9 mouse cellular contexts compared by ENCODE assay signal in genomic region chr3:27899012-27899726, GRCm38 (mm10). TPM values are rescaled to one million over a fixed set of nuclear protein-coding genes. Genes with fewer than 3 reads are reported as not detected.
A peak's percentile ranks its signal among the peaks of the same experiment; 100 is the strongest.
DNase-seq lines count a peak whose midpoint lies in the region; ATAC-seq lines count a peak whose summit lies in the region.
"Had no signal": no experiment of that assay in that cellular context is flagged by ENCODE, and none has a peak within 500 bp of the region (broad histone marks: within the 10 kb centered on the region; RNA-seq: fewer than 3 reads in every experiment).

No protein-coding gene starts in this region.

- H3K27ac ChIP-seq in heart, embryonic 12.5 days (ENCODE audit: poor library complexity, severe bottlenecking): peak overlapping the region; percentile 78
- peak overlapping the region; percentile 11; the same call in 1 of the 2 replicates for H3K27ac ChIP-seq in lung, embryonic 15.5 days
- no peak overlapping the region for H3K27ac ChIP-seq in forebrain, embryonic 14.5 days (ENCODE audit: low read depth, low read length)

- DNase-seq in embryo, embryonic 10.5 days (ENCODE audit: low spot score): peak; percentile 18
- DNase-seq in embryo, embryonic 11 days: no peak
- DNase-seq in adipocyte (ENCODE audit: low spot score): peak; percentile 76
- no peak for DNase-seq in frontal cortex, postnatal 10 days (ENCODE audit: low spot score in 2 of 2)
- DNase-seq in forebrain, embryonic 14.5 days (ENCODE audit: low spot score): no peak

- H3K4me1 ChIP-seq in heart, embryonic 12.5 days (replicated peaks): peaks cover 18% of the 10 kb centered on the region
- peaks cover 18% of the 10 kb centered on the region for H3K4me1 ChIP-seq in lung, embryonic 15.5 days
- H3K4me1 ChIP-seq in forebrain, embryonic 14.5 days (ENCODE audit: control insufficient read depth, insufficient read depth, low read length): no peaks in the 10 kb centered on the region

- H3K9ac ChIP-seq in heart, embryonic 12.5 days: no peak overlapping the region
- H3K9ac ChIP-seq in lung, embryonic 15.5 days: no peak overlapping the region
- H3K9ac ChIP-seq in forebrain, embryonic 14.5 days (ENCODE audit: low read length): no peak overlapping the region

- 53% methylated on average over 13 of the region's 13 CpGs for WGBS in heart, embryonic 12.5 days
- WGBS in lung, embryonic 15.5 days: 35% methylated on average over 13 of the region's 13 CpGs
- WGBS in forebrain, embryonic 14.5 days: 78% methylated on average over 13 of the region's 13 CpGs

- H3K4me3 ChIP-seq in heart, embryonic 12.5 days: no peak overlapping the region
- no peak overlapping the region for H3K4me3 ChIP-seq in lung, embryonic 15.5 days
- no peak overlapping the region for H3K4me3 ChIP-seq in forebrain, embryonic 14.5 days (ENCODE audit: low read depth, low read length)

- no peak overlapping the region for H3K4me2 ChIP-seq in heart, embryonic 12.5 days
- no peak overlapping the region for H3K4me2 ChIP-seq in lung, embryonic 15.5 days
- H3K4me2 ChIP-seq in forebrain, embryonic 14.5 days (ENCODE audit: low read length): no peak overlapping the region

- no peaks in the 10 kb centered on the region for H3K27me3 ChIP-seq in heart, embryonic 12.5 days (replicated peaks)
- H3K27me3 ChIP-seq in lung, embryonic 15.5 days: no peaks in the 10 kb centered on the region
- H3K27me3 ChIP-seq in forebrain, embryonic 14.5 days (replicated peaks; ENCODE audit: control insufficient read depth, insufficient read depth, low read length): no peaks in the 10 kb centered on the region
- H3K27me3 ChIP-seq: CH12.LX had no signal

- no peaks in the 10 kb centered on the region for H3K36me3 ChIP-seq in heart, embryonic 12.5 days
- H3K36me3 ChIP-seq in lung, embryonic 15.5 days: no peaks in the 10 kb centered on the region
- no peaks in the 10 kb centered on the region for H3K36me3 ChIP-seq in forebrain, embryonic 14.5 days (ENCODE audit: control insufficient read depth, insufficient read depth, low read length)

- ATAC-seq in heart, embryonic 12.5 days (ENCODE audit: insufficient number of reproducible peaks, low FRiP score): peak; percentile 68
- no peak for ATAC-seq in lung, embryonic 15.5 days (ENCODE audit: borderline replicate concordance, extremely low read depth, low FRiP score, low TSS enrichment)
- ATAC-seq in forebrain, embryonic 14.5 days: no peak
- no peak for ATAC-seq in frontal cortex, adult (ENCODE audit: low TSS enrichment)

- H3K9me3 ChIP-seq in heart, embryonic 12.5 days (replicated peaks): no peaks in the 10 kb centered on the region; the same call in 1 of the 2 replicates
- no peaks in the 10 kb centered on the region for H3K9me3 ChIP-seq in lung, embryonic 15.5 days
- H3K9me3 ChIP-seq in forebrain, embryonic 14.5 days (replicated peaks; ENCODE audit: control insufficient read depth, low read length): no peaks in the 10 kb centered on the region

RNA-seq across cellular contexts. Expression of gene Tmem212, which starts 3.0 kb away (rescaled TPM):
- polyA plus RNA-seq in heart, embryonic 12.5 days (2016; fragmentation: Nextera tagmentation; extraction: Ambion mirVana): not detected in 2 replicates
- 0.39 and 0.87 TPM in 2 replicates for polyA plus RNA-seq in lung, embryonic 15.5 days (2015; fragmentation: Nextera tagmentation; extraction: Ambion mirVana)
- polyA plus RNA-seq in forebrain, embryonic 14.5 days (2014; fragmentation: Nextera tagmentation; extraction: Ambion mirVana): not detected in 2 replicates

RNA-seq across cellular contexts. Expression of gene Pld1, which starts 39.3 kb away (rescaled TPM):
- polyA plus RNA-seq in heart, embryonic 12.5 days (2016; fragmentation: Nextera tagmentation; extraction: Ambion mirVana): 7.6 and 8.1 TPM in 2 replicates
- polyA plus RNA-seq in lung, embryonic 15.5 days (2015; fragmentation: Nextera tagmentation; extraction: Ambion mirVana): 6.4 and 9.0 TPM in 2 replicates
- polyA plus RNA-seq in forebrain, embryonic 14.5 days (2014; fragmentation: Nextera tagmentation; extraction: Ambion mirVana): 2.0 and 2.5 TPM in 2 replicates

Comparison
In these comparisons a context has a peak if more than half of its experiments do, and no peak if none do; other contexts are left out.
1. DNase-seq: peak in embryo, embryonic 10.5 days (single experiment) and adipocyte (single experiment); none in embryo, embryonic 11 days (single experiment), frontal cortex, postnatal 10 days (0 of 2) and forebrain, embryonic 14.5 days (single experiment).